Mouse (Mus musculus): ENCODE data around the gene Fam71e1. TPM values are rescaled to one million over a fixed set of nuclear protein-coding genes. Genes with fewer than 3 reads are reported as not detected.

Fam71e1 gene
- polyA plus RNA-seq, 1 experiment from 2014 or later, result 32.4 TPM

DNA sequence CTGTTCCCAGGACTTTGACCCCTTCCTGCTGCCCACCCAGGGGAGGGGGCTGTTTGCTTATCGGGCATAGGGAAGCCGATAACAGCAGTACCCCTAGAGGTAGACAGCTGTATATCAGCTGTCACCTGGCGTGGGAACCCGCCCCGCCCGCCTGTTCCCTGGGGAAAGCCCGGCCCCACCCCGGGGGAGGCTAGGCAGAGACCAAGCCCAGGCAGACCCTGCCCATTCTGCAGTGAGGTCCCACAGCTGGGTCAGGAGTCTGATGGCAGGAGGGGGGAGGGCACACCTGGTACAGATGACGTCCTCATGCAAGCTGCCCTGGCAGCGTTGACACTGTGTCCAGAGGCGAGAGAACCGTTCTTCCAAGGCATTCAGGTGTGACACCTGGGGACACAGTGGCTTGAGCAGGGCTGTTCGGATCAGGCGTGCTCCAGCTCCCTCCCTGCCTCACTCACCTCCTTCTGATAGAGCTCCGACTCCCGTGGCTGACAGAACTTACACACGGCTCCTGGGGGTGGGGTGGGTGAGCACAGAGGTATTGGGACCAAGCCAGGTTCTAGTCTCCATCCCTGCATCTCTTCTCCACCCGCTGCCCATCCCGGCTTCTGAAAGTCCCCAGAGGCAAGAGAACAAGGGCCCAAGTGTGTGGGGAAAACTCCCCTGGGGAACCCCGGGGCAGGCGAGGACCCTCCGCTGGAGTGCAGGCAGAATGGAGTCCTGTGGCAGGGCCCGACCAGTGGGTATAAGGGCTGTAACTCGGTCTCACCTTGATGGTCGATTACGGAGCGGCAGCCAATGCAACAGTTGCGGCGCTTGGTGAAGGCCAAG is 36.8 kb downstream of the Fam71e1 start:
- Histone ChIP-seq H3K36me3 (peaks cover 55% of the 10 kb centered on the region), H3K9me3 (no peaks in the 10 kb centered on the region), H3K27ac (replicated peaks) (no peak overlapping the region), H3K4me1 (peaks cover 2% of the 10 kb centered on the region), H3K9ac (replicated peaks) (no peak overlapping the region), H3K4me2 (replicated peaks) (no peak overlapping the region), H3K4me3 (no peak overlapping the region), H3K27me3 (peaks cover 21% of the 10 kb centered on the region)
- no peak for ATAC-seq (ENCODE audit: low FRiP score, low read depth)
- WGBS, result 92% methylated on average over 29 of the region's 29 CpGs

DNA sequence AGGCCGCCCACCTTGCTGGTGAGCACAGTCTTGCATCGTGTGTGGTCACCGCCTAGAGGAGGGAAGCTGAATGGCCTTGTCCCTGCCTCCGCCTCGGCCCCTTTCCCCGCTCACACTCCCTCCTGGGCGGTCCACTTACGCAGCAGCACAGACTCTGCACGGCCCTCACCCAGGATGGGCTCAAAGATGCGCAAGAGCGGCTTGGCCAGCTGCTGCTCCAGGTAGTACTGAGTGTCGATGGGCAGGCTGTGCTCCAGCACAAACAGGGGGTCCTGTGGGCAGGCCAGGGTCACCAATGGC is 37.3 kb downstream of the Fam71e1 start:
- Histone ChIP-seq H3K27me3 (peaks cover 15% of the 10 kb centered on the region), H3K4me3 (no peak overlapping the region), H3K4me2 (replicated peaks) (no peak overlapping the region), H3K27ac (replicated peaks) (no peak overlapping the region), H3K4me1 (no peaks in the 10 kb centered on the region), H3K36me3 (peaks cover 61% of the 10 kb centered on the region), H3K9me3 (no peaks in the 10 kb centered on the region), H3K9ac (replicated peaks) (no peak overlapping the region)
- 76% methylated on average over 12 of the region's 12 CpGs for WGBS
- no peak for ATAC-seq (ENCODE audit: low FRiP score, low read depth)

DNA sequence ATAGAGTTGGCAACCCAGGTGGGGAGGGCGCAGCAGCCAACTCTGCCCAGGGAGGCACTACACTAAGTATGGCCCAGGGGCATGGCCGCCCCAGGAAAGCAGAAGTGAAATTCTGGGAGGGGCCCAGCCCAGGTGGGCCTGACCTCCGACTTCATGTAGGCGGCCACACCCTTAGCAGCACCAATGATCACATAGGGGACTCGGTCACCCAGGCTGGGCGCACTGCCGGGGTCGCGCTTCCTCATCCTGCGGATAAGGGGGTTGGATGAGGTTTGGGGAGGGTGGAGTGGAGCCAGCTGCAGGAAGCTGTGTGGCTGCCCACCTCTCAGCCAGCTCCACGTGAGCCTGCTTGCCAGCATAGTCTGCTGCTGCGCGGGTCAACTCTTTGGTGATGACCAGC is 37.9 kb downstream of the Fam71e1 start:
- no peaks in the 10 kb centered on the region for H3K9me3 ChIP-seq
- H3K4me2 ChIP-seq (replicated peaks), result no peak overlapping the region
- peaks cover 10% of the 10 kb centered on the region; the same call in 1 of the 2 replicates for H3K27me3 ChIP-seq
- no peak overlapping the region for H3K4me3 ChIP-seq
- H3K36me3 ChIP-seq, result peaks cover 66% of the 10 kb centered on the region
- 92% methylated on average over 13 of the region's 13 CpGs for WGBS
- ATAC-seq (ENCODE audit: low FRiP score, low read depth), result no peak
- H3K4me1 ChIP-seq, result no peaks in the 10 kb centered on the region
- H3K27ac ChIP-seq (replicated peaks), result no peak overlapping the region
- no peak overlapping the region for H3K9ac ChIP-seq (replicated peaks)

DNA sequence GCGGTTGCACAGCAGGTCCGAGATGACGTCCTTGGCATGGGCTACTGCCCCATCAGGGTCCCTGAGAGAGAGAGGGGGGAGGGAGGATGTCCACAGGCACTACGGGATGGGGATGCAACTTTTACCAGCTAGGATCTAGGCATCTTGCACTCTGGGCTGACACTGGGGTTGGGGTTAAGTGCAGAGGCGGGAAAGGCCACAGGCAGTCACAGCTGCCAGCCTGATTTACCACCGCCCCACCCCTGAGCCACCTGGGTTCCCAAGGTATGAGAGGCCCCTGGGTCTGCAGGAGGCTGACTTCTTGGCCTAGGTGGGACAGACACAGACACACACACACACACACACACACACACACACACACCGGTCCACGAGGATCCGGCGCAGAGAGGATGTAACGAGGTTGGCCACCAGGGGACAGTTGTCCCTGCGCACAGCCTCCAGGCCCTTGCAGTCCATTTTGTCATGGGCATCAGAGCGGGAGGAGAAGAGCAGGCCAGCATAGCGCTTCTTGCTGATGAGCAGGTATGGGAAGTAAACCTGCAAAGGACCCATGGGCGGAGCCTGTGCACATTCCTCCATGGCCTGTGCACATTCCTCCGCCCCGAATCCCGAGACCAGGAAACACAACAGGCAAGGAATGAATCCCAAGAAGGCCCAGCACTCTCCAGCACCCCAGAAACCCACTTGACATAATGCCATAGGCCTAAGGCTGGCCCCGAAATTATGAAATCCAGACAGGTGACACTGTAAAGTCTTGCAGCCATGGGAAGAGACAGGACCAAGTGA is 38.5 kb downstream of the Fam71e1 start:
- H3K9ac ChIP-seq (replicated peaks), result no peak overlapping the region
- no peak overlapping the region for H3K27ac ChIP-seq (replicated peaks)
- H3K4me1 ChIP-seq, result no peaks in the 10 kb centered on the region
- H3K27me3 ChIP-seq, result 0 out of 2 replicates have a peak, but pooled peaks cover 5% of the 10 kb centered on the region
- H3K36me3 ChIP-seq, result peaks cover 72% of the 10 kb centered on the region
- no peak for ATAC-seq (ENCODE audit: low FRiP score, low read depth)
- H3K4me3 ChIP-seq, result no peak overlapping the region
- H3K9me3 ChIP-seq, result no peaks in the 10 kb centered on the region
- 90% methylated on average over 19 of the region's 19 CpGs for WGBS
- no peak overlapping the region for H3K4me2 ChIP-seq (replicated peaks)

- WGBS, result 92% methylated on average over 27 of the region's 27 CpGs
- Histone ChIP-seq H3K4me3 (no peak overlapping the region), H3K27me3 (no peaks in the 10 kb centered on the region), H3K27ac (replicated peaks) (no peak overlapping the region), H3K9ac (replicated peaks) (no peak overlapping the region), H3K9me3 (no peaks in the 10 kb centered on the region), H3K4me2 (replicated peaks) (no peak overlapping the region), H3K36me3 (peaks cover 83% of the 10 kb centered on the region), H3K4me1 (no peaks in the 10 kb centered on the region)
- no peak for ATAC-seq (ENCODE audit: low FRiP score, low read depth)
Measured at GRCm38 (mm10) chr7:44535657-44536589, 39.5 kb downstream of the Fam71e1 start.

DNA sequence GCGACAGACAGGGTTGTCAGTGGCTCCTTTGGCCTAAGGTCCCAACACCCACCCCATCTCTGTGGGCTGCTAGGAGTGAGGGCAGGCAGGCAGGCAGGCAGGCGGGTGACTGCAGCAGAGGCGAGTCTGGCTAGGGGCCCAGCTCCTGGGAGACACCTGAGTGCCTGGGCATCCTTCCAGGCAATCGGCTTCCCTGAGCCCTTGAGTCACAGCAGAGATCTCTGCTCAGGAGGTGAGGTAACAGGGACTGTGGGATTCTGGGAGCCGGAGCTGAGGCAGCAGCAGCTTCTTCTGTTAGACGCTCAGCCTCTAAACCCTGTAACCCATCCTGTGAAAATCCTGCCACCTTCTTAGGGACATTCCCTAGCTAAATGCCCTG is 40.2 kb downstream of the Fam71e1 start:
- 94% methylated on average over 6 of the region's 6 CpGs for WGBS

DNA sequence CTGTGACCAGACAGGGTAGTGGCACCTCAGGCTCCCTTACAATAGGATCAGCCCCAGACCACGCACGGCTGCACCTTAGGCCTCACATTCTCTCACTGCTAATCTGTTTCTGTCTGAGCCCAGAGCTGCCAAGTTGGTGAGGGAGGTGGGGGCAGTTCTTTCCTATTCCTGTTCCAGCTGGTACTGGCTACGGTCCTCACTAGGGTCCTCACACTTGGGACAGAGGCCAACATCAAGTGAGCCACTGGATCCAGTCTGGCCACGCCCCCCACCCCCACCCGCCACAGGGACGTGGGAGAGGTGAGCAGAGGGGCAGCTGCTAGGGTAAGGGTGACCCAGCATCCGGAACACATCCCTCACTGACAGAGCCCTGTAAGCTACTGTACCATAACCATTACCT is 40.6 kb downstream of the Fam71e1 start:
- no peak overlapping the region for H3K4me3 ChIP-seq
- no peaks in the 10 kb centered on the region for H3K27me3 ChIP-seq
- no peak overlapping the region for H3K27ac ChIP-seq (replicated peaks)
- no peak overlapping the region for H3K4me2 ChIP-seq (replicated peaks)
- no peaks in the 10 kb centered on the region for H3K9me3 ChIP-seq
- no peaks in the 10 kb centered on the region for H3K4me1 ChIP-seq
- H3K9ac ChIP-seq (replicated peaks), result no peak overlapping the region
- peaks cover 94% of the 10 kb centered on the region for H3K36me3 ChIP-seq
- 85% methylated on average over 7 of the region's 7 CpGs for WGBS
- no peak for ATAC-seq (ENCODE audit: low FRiP score, low read depth)

More for the DNA sequence above, 40.2 kb downstream of the Fam71e1 start:
- Histone ChIP-seq H3K4me2 (replicated peaks) (no peak overlapping the region), H3K4me3 (no peak overlapping the region), H3K27ac (replicated peaks) (no peak overlapping the region), H3K9ac (replicated peaks) (no peak overlapping the region), H3K4me1 (no peaks in the 10 kb centered on the region), H3K36me3 (peaks cover 89% of the 10 kb centered on the region), H3K27me3 (no peaks in the 10 kb centered on the region), H3K9me3 (no peaks in the 10 kb centered on the region)
- ATAC-seq (ENCODE audit: low FRiP score, low read depth), result no peak

DNA sequence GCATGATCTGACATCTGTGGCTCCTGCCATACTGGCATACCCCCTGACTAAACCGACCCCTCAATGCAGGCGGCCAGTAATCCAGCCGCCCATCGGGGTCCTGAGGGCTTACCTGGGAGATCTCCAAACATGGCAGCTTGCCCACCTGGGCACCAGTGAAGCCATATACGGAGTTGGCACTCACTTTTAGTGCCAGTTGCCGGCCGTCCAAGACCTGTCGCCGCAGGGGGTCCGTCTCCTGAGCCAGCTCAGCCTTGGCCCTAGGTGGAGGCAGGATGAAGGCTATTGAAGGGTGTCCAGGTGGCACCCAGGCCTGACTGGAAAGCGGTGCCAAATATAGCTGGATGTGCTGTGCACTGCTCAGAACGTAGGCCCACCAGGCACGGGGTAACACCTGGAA is 41.1 kb downstream of the Fam71e1 start:
- 93% methylated on average over 13 of the region's 13 CpGs for WGBS
- no peaks in the 10 kb centered on the region for H3K9me3 ChIP-seq
- H3K9ac ChIP-seq (replicated peaks), result no peak overlapping the region
- ATAC-seq (ENCODE audit: low FRiP score, low read depth), result no peak
- no peak overlapping the region for H3K4me3 ChIP-seq
- no peaks in the 10 kb centered on the region for H3K4me1 ChIP-seq
- H3K36me3 ChIP-seq, result peaks cover 96% of the 10 kb centered on the region
- H3K27ac ChIP-seq (replicated peaks), result no peak overlapping the region
- no peaks in the 10 kb centered on the region for H3K27me3 ChIP-seq
- no peak overlapping the region for H3K4me2 ChIP-seq (replicated peaks)

DNA sequence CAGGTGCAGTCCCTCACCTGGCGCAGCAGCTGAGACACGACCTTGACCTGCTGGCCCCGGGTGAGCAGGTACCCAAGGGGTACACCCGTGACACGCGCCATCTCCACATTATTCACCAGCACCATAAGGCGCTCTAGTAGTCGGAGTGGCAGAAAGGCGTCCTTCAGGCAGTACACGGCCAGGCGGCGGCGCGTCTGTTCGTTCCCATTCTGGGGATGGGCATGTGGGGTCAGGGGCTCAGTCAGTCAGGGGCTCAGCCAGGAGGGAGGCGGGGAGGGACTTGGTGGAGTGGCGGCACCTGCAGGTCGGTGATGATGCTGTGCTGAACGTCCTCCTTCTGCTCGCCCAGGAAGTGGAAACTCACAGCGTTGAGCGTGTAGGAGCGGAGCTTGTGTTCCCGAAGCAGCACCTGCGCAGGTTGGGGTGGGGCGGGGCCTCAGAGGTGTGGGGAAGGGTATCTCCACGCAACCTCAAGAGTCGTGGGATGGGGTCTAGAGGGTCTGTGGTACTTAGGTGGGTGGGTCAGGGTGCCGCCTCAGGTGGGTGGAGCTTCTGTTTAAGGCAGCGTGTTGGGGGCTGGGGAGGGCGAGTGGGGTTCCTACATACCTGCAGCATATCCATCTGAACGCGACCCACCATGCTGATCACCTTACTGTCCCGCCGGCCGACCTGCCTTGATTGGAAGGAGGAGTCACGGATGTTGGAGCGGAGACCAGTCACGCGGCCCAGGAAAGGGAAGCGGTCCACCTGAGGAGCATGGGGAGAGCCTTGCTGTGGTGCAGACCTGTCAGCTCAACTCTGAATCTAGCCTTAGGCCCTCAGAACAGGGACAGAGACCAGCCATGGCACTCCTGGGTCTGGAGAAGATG is 42.6 kb downstream of the Fam71e1 start:
- H3K4me3 ChIP-seq, result no peak overlapping the region
- peaks cover 86% of the 10 kb centered on the region for H3K36me3 ChIP-seq
- WGBS, result 92% methylated on average over 41 of the region's 41 CpGs

GRCm38 (mm10) chr7:44542555-44542954 is 46.2 kb downstream of the Fam71e1 start:
- Histone ChIP-seq H3K9me3 (no peaks in the 10 kb centered on the region), H3K27ac (replicated peaks) (no peak overlapping the region), H3K4me1 (peaks cover 7% of the 10 kb centered on the region), H3K9ac (replicated peaks) (no peak overlapping the region), H3K27me3 (no peaks in the 10 kb centered on the region), H3K4me2 (replicated peaks) (no peak overlapping the region), H3K4me3 (no peak overlapping the region), H3K36me3 (peaks cover 52% of the 10 kb centered on the region)
- ATAC-seq (ENCODE audit: low FRiP score, low read depth), result no peak
- WGBS, result 96% methylated on average over 11 of the region's 11 CpGs

More for the DNA sequence above, 42.6 kb downstream of the Fam71e1 start:
- Histone ChIP-seq H3K27me3 (no peaks in the 10 kb centered on the region), H3K9me3 (no peaks in the 10 kb centered on the region), H3K27ac (replicated peaks) (no peak overlapping the region), H3K4me2 (replicated peaks) (no peak overlapping the region), H3K9ac (replicated peaks) (no peak overlapping the region), H3K4me1 (no peaks in the 10 kb centered on the region)
- no peak for ATAC-seq (ENCODE audit: low FRiP score, low read depth)

- peaks cover 13% of the 10 kb centered on the region for H3K4me1 ChIP-seq
- no peak overlapping the region for H3K27ac ChIP-seq (replicated peaks)
- H3K9me3 ChIP-seq, result no peaks in the 10 kb centered on the region
- no peak overlapping the region for H3K4me2 ChIP-seq (replicated peaks)
- 81% methylated on average over 12 of the region's 12 CpGs for WGBS
- H3K36me3 ChIP-seq, result peaks cover 47% of the 10 kb centered on the region
- no peak overlapping the region for H3K4me3 ChIP-seq
- no peak for ATAC-seq (ENCODE audit: low FRiP score, low read depth)
- no peak overlapping the region for H3K9ac ChIP-seq (replicated peaks)
- H3K27me3 ChIP-seq, result no peaks in the 10 kb centered on the region
Measured at GRCm38 (mm10) chr7:44543071-44543470, 46.7 kb downstream of the Fam71e1 start.

Data from midbrain, embryonic 12.5 days (tissue).